Mouse (Mus musculus) left cerebral cortex, postnatal 4 days (tissue): ENCODE measurements at regions not wholly inside any gene's neighbourhood (a gene's known extent, or its start where the extent isn't known, plus 50 kb on each side); places are given as distances from the start of the nearest gene placed in this dataset.

Source experiments
- DNase-seq: peaks from one replicate; pipeline ENCODE4 v3.0.0-alpha.2; 2022
- intact Hi-C: fragments of 180-260 bp; cut with DNase I; formaldehyde crosslinking; loops from one replicate; pipeline ENCODE4 v1.15.1; 2025

GRCm38 (mm10) chr11:114284820-114285666 is 218.2 kb upstream of the Sdk2 start:
- intact Hi-C loops = no loop called here
- DNase-seq = no peak

DNA sequence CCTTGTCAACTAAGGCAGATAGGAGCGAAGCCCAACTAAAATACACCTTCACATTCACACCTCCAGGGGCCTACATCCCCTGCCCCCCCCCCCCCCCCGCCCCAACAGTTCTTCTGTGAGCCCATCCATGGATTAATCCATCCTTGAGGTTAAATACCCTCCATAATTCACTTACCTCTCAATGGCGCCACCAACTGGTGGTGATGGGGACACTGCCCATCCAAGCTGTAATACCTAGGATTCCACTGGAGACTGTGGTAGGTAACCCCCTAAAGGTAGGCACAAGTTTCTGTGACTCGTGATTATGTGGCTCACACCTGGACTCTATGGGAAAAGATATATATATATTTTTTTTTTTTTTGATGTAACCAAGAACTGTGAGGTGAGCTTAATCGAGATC is 216.4 kb upstream of the Sdk2 start:
- peak; percentile 56 for DNase-seq
- intact Hi-C loops = no loop called here

DNA sequence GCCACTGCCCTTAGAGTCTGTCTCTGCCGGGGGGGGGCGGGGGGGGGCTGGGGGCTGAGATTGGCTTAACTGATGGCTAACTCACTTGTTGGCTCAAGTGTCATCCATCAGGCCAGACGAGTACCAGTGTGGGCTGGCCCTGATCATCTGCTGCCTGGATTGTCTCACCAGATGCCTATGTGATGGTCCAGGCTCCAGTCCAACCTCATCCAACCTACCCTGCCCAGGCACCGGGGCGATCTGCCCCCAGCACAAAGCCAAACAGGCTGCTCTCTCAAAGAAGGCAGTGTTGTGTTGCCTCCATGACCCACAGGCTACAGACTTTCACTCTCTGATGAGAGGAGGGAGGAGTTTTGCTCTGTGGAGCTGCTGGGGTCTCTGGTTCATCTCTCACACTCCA is 215.7 kb upstream of the Sdk2 start:
- peak; percentile 67 for DNase-seq
- intact Hi-C loops = no loop called here

- intact Hi-C loops = no loop called here
- no peak for DNase-seq
Observed at GRCm38 (mm10) chr11:114281846-114282245, 215.0 kb upstream of the Sdk2 start.

- peak; percentile 30 for DNase-seq
- intact Hi-C loops = no loop called here
Observed at GRCm38 (mm10) chr11:114281041-114281695, 214.3 kb upstream of the Sdk2 start.

- DNase-seq = peak; percentile 33
- intact Hi-C loops = no loop called here
Observed at GRCm38 (mm10) chr11:114277513-114278304, 210.9 kb upstream of the Sdk2 start.

GRCm38 (mm10) chr11:114270358-114271072 is 203.7 kb upstream of the Sdk2 start:
- DNase-seq = no peak
- intact Hi-C loops = no loop called here

- DNase-seq = no peak
- intact Hi-C loops = no loop called here
Observed at GRCm38 (mm10) chr11:114261959-114262358, 195.1 kb upstream of the Sdk2 start.

- intact Hi-C loops = no loop called here
- DNase-seq = no peak
Observed at GRCm38 (mm10) chr11:114258218-114258617, 191.4 kb upstream of the Sdk2 start.

DNA sequence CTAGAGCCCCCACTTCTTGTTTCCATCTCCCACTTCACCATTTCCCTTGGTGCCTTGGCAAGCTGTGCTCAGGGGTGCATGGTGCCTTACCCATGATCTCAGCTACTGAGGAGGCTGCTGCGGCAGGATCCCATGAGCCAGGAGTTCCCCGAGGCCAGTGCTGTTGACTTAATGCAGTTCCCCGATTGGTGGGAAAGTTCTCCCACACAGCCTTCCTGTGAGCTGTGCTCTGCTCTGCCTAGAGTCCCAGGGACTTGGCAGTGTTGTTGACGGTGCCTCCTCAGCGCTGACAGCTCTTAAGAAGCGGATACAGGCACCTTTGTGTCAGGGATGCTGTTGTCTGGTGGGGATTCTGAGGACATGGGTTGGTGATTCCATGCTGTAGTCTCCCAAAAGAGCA is 190.9 kb upstream of the Sdk2 start:
- DNase-seq = no peak

DNA sequence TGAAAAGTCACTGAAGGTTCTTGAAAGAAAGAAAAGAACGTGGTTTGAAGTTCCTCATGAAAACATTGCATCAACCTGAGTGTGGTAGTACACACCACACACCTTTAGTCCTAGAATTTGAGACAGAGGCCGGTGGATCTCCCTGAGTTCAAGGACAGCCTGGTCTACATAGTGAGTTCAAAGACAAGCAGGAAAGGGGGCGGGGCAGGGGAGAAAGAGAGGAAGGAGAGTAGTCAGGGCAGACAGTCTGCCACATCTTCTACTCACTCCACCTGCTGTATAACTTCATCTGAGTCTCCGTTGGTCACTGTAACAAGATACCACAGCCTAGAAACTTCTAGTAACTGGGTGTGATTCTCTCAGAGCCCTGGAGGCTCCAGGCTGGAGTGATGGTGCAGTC is 190.2 kb upstream of the Sdk2 start:
- intact Hi-C loops = no loop called here

More for the DNA sequence above, 190.9 kb upstream of the Sdk2 start:
- intact Hi-C loops = no loop called here

GRCm38 (mm10) chr11:114254344-114254743 is 187.5 kb upstream of the Sdk2 start:
- DNase-seq = no peak
- intact Hi-C loops = no loop called here

More for the DNA sequence above, 190.2 kb upstream of the Sdk2 start:
- no peak for DNase-seq

- DNase-seq = peak; percentile 40
- intact Hi-C loops = no loop called here
Observed at GRCm38 (mm10) chr11:114251614-114252013, 184.8 kb upstream of the Sdk2 start.

- intact Hi-C loops = no loop called here
- no peak for DNase-seq
Observed at GRCm38 (mm10) chr11:114249215-114249614, 182.4 kb upstream of the Sdk2 start.

GRCm38 (mm10) chr11:114248261-114248898 is 181.5 kb upstream of the Sdk2 start:
- intact Hi-C loops = no loop called here
- DNase-seq = peak; percentile 20

- DNase-seq = no peak
- intact Hi-C loops = no loop called here
Observed at GRCm38 (mm10) chr11:114239311-114239803, 172.5 kb upstream of the Sdk2 start.

GRCm38 (mm10) chr11:114238801-114239200 is 172.0 kb upstream of the Sdk2 start:
- no peak for DNase-seq
- intact Hi-C loops = no loop called here

- no peak for DNase-seq
- intact Hi-C loops = no loop called here
Observed at GRCm38 (mm10) chr11:114238316-114238715, 171.5 kb upstream of the Sdk2 start.

DNA sequence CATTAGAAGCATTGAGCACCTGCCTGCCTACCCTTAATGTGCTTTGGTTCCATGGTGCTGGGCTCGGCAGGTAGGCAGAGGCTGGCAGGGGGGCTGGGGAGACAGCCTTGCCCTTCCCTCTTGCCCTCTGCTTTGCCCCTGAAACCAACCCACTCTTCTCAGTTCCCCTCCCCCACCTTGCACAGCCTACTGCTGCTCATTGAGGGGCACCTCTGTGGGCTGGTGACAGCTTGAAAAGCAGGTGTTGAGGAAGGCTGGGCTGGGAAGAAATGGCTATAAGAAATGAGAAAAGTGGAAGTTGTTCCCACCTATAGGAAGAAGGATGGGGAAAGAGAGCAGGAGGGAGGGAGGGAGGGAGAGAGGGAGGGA is 167.7 kb upstream of the Sdk2 start:
- DNase-seq = no peak
- intact Hi-C loops = no loop called here
